Mouse (Mus musculus): ENCODE results near the gene Isy1. TPM values are rescaled to one million over a fixed set of nuclear protein-coding genes. Genes with fewer than 3 reads are reported as not detected.

Gene Isy1
- 24.8 and 36.1 TPM in 2 replicates for total RNA-seq (2021)
- long read RNA-seq, full-length matches to known transcripts, result 28 of 33 reads
- long read RNA-seq, partial matches to known transcripts, result 2 of 33 reads
- long read RNA-seq, other reads (novel, unspliced or antisense), result 3 of 33 reads

DNA sequence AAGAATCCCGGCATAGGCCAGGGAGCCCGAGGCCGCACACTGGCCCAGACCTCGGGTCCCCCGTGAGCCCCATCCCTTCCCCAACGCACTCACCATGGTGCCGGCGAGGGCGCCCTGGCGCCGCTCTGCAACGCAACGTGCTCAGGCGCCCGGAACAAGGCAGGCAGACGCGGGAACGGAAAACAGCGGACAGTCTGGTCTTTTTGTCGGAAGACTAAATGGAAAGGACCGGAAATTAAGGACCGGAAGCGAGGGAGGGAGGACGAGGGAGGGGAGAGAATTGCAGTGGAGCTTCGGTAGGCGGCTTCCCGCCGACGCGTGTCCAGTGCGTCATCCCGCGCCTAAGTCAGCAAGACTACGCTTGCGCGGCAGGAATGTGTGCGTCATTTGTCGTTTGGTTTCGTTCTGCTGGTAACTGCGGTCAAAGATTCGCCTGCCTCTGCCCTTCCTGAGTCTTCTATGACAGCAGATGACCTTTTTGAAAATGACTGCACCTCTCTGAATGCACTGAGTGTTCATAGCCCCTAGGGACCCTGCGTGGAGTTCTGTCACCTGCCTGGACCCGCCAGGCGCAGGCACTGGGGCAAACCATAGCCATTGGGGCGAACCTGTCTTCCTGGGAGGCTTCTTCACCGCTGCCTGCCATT, at the start of gene Isy1:
Gene Isy1, minus strand, starts transcription at position 248 of the 647 bp plus-strand sequence.
- peak; percentile 89 for DNase-seq

DNA sequence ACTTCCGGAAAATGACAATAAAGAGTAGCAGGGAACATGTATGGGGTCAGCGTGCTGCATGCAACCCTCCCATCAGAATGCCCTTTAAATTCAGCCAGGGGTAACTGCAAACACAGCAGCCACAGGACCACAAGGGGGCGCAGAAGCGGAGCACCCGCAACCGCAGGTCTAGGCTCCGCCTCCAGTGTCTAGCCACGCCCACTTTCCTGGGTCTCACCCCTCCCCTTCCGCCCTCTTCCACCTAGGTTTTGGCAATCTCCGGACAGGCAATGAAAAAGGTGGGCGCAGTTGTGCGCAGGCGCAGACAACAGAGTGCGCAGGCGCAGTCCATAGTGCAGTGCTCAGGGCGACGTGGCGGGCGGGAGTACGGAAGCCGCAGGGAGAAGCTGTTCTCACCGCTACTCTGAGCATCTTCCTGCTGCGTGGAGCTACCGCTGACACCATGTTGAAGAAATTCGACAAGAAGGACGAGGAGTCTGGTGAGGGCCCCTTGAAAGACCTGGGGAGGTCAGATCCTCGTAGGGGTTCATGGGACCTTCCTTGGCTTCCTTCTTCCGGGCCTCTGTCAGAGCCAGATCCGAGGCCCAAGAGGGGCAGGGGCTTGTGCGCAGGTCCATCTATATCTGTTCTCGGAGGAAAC, 49.1 kb upstream of the Isy1 start, which contains the start of gene Copg1:
Gene Copg1, plus strand, starts transcription at position 221 of the 640 bp plus-strand sequence.
- peak; percentile 100 for DNase-seq

DNA sequence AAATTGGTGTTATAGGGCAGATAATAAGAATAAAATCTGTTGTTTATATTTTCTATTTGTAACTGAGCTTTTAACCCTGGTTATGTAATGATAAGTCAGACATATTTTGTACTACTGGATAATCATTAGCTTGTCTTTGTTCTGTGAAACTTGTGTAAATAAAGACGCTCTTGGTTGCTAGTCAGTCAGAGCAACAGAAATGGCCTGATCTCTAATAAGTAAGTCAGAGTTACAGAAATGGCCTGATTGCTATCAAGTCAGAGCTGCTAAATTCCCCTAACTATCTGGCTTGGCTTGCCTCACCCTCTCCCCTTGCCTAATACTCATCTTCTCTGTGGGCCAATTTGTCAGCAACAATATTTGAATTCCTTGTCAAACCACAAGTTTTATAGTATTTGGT, 48.1 kb upstream of the Isy1 start:
- DNase-seq, result no peak

DNA sequence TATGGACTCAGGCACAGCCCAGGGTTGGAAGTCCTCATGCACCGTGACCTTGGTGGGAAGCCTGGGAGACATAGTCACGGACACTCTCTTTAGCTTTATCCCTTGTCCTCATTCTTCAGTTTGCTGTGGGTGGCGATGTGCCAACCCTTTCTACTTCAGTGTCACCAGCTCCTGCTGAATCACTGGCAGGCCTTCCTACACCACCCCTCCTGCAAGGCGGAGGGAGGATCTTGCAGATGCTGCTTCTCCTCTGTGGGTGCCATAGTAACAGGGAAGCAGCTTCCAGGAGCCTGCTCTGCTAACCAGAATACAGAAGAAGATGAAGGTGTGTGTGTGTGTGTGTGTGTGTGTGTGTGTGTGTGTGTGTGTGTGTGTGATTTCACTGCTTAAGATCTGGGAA, 44.2 kb upstream of the Isy1 start:
- DNase-seq, result peak; percentile 83

- DNase-seq, result no peak
Measured at GRCm38 (mm10) chr6:87882221-87882620, 43.6 kb upstream of the Isy1 start.

DNA sequence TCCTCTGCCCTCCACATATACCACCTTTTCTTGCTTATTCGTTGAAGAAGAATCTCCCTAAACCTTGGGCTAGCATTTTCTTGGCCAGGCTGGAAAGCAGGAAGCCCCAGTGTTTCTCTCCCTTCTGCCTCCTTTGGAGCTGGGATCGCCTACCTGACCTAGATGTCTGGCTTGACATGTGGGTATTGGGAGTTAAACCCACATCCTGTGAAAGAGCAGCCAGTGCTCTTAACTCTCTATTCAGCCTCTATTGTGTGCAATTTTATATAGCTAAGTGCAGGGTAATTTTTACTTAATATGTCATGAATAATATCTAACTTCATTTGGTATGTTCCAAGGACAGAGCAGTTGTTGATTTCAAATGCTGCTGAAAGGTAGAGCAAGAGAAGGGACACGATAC, 41.0 kb upstream of the Isy1 start:
- DNase-seq, result no peak

- no peak for DNase-seq
Measured at GRCm38 (mm10) chr6:87879010-87879409, 40.4 kb upstream of the Isy1 start.

- peak; percentile 54 for DNase-seq
Measured at GRCm38 (mm10) chr6:87876068-87876643, 37.6 kb upstream of the Isy1 start.

- DNase-seq, result no peak
Measured at GRCm38 (mm10) chr6:87875562-87875961, 37.0 kb upstream of the Isy1 start.

DNA sequence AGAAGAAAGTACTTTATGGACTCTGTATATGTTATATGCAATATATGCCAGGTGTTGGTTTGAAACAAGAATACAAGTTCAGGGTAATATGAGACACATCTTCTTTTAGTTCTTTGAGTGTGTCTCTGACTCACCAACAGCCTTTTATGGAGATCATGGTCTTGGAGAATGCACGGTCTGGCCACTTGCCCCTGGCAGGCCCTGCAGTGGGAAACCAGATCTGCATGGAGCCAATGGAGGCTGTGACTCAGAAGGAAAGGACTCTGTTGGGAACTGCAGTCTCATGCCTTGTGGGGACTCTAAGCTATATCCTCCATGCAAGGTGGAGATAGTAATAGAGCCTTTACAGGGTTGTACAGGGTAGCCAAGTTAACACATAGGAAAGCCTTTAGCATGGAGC, 36.5 kb upstream of the Isy1 start:
- peak; percentile 40 for DNase-seq

- DNase-seq, result no peak
Measured at GRCm38 (mm10) chr6:87873963-87874362, 35.4 kb upstream of the Isy1 start.

GRCm38 (mm10) chr6:87873104-87873503, 34.5 kb upstream of the Isy1 start:
- DNase-seq, result no peak

DNA sequence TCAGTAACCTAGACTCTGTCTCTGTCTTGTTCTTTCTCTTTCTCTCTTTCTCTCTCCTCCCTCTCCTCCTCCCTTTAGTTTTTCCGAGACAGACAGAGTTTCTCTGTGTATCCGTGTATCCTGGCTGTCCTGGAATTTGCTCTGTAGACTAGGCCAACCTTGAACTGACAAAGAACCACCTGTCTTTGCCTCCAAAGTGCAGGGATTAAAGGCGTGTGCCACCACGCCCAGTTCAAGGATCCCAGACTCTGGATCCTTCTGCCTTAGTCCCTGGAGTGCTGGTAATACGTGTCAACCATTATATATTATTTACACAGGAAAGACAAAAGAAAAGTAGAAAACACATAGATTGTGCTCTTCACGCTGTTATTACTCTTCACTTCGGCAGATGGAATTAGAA, 32.6 kb upstream of the Isy1 start:
- DNase-seq, result no peak

- no peak for DNase-seq
Measured at GRCm38 (mm10) chr6:87870440-87870839, 31.8 kb upstream of the Isy1 start.

DNA sequence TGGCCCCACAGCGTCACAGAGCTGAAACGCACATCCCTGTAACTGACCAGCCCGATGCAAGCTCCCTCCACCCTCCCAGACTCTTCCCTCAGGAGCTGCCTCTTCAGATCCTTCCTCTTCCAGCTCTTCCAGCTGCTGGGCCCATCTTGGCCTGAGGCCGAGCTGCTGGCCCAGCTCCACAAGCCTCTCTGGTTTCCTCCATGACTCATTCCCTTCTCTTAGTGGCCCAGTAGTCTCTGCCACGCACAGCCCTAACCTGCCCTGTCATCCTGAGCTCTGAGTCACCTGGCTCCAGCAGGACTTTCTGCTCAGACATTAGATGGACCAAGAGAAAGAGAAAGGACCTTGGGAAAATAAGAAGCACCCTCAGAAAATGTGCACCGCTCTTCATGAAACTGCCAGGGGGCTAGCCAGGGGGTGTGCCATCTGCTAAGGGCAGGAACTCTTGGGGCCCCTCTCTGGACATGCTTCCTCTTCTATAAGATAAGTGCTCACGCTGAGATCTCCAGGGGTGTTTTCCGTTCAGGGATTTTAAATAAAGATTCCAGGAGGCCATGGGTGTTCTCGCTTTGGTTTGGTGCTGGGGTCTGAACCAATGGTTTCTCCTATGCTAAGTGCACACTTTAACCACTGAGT, 30.4 kb upstream of the Isy1 start:
- peak; percentile 88 for DNase-seq

GRCm38 (mm10) chr6:87867256-87867655, 28.7 kb upstream of the Isy1 start:
- DNase-seq, result no peak

GRCm38 (mm10) chr6:87866211-87866610, 27.6 kb upstream of the Isy1 start:
- DNase-seq, result no peak

DNA sequence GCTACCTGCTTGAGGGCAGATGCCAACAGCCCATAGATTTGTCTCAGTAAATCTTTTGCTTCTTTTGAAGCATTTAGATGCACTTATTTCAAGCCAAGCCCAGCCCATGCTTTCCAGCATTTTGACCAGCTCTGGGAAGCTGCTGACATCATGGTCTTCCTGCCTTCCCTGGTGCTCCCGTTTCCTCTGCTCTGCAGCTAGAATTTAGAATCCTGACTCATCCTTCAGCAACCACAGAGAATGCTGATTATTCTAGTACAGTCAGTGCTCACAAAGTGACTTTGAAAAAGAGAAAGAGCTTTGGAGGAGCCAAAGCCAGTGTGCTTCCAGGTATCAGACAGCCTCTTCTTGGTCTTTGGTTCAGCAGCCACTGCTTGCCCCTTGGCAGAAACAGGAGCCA, 18.5 kb upstream of the Isy1 start:
- no peak for DNase-seq

DNA sequence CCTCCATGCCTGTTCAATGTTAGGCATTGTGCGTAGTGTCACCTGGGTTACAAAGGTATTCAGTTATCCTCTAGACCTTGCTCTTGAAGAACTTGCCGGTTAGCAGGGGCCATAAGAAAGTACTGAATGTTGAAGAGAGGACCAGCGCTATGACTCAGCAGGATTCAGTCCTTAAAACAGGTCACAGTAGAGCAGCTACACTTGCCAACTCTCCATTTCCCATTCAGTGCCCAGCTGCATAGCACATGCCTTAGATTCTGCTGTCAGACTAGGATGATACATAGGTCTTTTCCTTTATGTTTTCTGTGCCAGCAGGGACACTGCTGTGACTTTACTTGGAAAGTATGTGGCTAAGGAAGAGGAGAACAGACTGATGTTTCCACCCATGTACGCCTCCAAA, 14.8 kb upstream of the Isy1 start:
- no peak for DNase-seq

DNA sequence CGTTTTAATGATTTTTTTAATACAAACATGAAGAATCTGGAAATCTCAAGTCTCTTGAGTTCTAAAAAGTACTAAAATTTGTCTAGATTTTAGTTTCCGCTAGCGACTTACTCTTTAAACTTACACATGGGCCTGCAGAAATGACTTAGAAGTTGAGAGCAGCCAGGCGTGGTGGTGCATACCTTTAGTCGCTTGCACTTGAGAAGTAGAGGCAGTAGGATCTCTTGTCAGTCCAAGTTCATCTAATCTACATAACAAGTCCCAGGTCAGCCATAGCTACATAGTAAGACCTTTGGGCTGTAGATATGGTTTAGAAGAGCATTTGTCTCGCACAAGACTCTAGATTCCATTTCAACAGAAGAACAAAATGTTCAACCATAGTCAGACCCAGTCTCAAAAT, 13.3 kb upstream of the Isy1 start:
- DNase-seq, result no peak

DNA sequence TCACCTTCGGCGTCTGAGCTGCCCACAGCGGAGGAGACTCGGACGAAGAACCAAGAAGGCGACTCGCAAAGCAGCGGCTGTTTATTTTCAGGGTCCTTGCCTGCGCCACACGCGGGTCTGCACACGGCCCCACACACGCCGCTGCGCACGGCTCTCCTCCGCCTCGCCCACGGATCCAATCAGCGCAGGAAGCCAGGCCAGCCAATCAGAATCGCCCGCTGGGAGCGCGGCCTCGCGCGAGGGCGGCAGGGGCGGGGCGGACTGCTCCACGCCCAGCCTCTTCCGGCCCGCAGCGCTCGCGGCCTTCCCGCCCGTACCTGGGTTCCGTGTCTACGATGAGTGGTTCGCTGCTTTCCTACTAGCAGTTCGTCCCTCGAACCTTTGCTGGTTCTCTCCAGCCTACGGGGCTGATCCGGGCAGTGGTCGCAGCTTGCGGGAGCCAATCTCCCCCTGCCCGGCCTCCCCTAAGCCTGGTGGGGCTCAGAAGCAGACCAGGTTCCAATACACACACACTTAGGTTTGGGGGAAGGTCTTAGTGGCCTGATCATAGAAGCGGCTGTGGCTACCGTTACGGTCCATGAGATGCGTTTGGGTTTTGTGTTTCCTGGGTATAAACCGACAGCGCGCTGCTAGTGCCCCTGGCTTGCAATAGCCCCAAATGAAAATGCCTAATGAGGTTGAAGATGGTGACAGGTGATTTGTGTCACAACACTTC, 12.5 kb upstream of the Isy1 start, which contains the start of gene Cnbp:
Gene Cnbp, minus strand, starts transcription at position 207 of the 715 bp plus-strand sequence.
- peak; percentile 98 for DNase-seq

Data from adrenal gland, postnatal 25 days (tissue).